Mouse (Mus musculus) heart, adult 8-10 months (tissue): Measurements from ENCODE around the gene Pih1d2. TPM values are rescaled to one million over a fixed set of nuclear protein-coding genes. Genes with fewer than 3 reads are reported as not detected.
"Not testable (repeated sequence)": the region's sequence is repeated elsewhere in the genome, so short reads cannot be mapped to it uniquely, and the experiment has no call there.

Experiments
- DNase-seq: peaks from one replicate; pipeline ENCODE4 v3.0.0; 2022; ENCODE audit warnings: low spot score
- total RNA-seq, 4 experiments: library from RNA; stranded (reverse); gene quantifications; 2 replicates each; pipeline ENCODE4 v1.2.4; 2022

Gene Pih1d2
- total RNA-seq, 4 experiments from 2014 or later = 0.38 to 0.63 (median 0.53) TPM

DNA sequence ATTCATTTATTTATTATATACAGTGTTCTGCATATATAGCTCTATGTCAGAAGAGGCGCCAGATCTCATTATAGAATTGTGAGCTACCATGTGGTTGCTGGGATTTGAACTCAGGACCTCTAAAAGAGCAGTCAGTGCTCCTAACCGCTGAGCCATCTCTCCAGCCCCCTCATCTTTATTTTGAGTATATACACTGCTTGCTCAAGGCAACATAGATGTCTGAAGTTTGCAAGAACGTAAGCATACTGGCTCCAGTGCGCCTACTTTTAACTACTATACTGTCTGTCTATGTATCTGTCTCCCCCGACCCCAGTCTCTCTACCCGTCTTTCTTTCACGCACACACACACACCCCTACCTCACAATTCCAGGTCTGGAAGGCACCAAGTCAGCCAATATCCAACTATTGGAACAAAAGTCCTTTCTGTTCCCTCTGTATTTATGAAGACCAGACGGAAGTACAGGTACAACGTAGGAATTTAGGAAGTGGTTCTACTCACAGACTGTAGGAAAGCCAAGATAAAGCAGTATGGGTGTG lies 741 bp downstream of the Pih1d2 start:
- DNase-seq = no peak

DNA sequence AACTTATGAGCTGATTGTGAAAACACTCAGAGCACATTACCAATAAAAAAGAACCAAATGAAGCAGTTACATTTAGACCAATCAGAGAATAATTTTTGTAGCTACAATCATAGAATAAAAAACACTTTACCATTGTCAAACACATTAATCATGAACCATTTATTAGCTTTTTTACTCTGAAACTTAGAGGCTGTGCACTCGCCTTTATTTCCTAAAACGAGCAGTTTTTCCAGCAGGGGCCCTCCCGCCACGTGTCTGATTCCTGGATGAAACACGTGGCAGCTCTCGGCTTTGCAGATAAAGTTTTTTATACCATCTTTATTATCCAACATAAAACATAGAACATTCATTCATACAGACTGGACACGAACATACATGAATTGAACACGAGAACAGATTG lies 13.8 kb downstream of the Pih1d2 start:
- DNase-seq = not testable (repeated sequence)

DNA sequence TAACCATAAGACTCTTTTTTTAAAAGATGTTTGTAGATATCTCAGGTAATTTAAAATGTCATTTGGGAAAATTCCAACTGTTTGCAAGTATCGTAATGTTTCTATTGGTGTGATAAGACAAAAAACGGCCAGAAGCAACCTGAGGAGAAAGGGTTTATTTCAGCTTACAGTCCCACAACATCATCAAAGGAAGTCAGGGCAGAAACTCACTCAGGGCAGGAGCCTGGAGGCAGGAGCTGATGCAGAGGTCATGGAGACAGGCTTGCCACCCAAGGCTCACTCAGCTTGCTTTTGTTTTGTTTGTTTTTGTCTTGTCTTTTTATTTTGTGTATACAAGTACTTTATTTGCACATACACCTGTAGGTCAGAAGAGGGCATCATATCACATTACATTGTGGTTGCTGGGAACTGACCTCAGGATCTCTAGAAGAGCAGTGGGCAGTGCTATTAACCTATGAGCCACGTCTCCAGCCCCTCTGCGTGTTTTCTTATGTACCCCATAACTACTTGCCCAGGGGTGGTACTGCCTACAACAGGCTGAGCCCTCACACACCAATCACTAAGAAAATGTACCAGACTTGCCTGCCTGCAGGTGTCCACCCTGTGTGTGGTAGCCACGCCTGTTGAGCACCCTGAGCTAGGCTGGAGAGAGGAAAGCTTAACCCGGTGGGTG lies 15.0 kb downstream of the Pih1d2 start:
- no peak for DNase-seq

DNA sequence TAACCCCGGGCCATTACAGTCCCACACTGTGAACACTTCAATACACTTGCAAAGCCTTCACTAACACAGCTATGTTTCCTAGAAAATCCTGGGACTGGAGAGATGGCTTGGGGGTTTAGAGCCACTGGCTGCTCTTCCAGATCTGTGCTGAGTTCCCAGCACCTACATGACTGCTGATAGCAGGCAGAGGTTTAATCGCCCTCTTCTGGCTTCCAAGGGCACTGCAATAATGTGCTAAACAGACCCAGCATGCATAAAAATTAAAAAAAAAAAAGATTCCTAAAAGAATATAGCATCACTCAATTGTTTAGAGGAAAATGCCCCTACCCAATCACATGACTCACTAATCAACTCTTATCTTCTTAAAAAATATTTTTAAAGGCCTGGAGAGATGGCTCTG lies 15.9 kb downstream of the Pih1d2 start:
- no peak for DNase-seq

DNA sequence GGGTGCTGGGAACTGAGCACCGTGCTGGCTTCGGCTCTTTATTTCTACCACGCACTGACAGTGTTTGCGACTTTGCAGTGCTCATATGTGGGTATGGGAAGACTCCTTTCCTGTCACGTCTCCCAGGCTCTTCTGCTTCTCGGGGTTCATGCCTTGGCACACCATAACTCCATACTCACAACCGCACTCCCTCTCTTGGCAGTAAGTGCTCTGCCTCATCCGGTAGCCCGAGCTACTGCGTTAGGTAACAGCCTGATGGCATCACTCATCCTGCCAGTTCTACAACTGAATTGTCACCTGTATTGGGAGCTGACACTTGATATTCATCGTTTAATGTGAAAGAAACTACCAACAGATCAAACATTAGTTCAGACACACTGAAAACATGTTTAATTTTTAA lies 17.1 kb downstream of the Pih1d2 start:
- DNase-seq = no peak

DNA sequence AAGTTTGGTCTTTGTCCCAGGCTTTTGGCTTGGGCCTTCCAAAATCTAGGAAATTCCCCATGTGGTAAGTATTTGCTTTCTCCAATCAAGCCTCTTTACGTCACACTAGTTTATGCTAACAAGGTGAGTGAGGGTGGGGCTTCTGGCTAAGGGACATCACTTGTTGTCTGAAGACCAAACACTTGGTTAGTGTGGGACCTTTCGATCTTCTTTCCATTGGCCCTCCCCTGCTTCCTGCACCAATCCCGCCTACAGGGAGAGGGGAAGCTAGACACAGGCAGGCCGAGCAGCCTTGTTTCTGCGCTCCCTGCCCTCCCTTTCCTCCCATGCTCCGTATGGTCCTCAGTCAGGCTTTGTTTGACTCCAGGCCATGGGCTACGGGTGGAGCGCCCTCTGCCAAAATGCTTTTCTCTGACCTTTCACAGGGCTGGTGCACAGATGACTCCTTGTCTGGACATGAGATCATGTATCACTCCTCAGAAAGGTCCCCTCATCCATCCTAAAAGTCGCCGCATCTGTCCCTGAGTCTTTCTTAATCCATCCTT lies 29.8 kb downstream of the Pih1d2 start:
- DNase-seq = no peak

DNA sequence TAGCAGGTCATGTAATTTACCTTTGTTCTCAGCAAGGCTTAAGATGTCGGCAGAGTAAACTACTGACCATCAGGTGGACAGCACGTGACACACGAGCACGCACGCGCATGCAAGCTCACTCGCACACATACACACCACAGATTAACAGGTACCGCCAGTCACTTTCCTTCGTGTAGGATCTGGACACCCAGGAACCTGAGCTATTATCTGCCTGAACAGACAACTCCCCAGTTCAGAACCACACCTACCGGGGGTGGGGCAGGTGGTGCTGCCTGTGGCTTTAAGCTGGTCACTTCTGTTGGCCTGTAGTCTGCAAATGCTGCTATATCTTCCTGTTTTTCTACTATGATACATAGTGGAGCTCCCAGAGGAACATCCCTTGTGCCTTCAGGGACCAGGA lies 33.4 kb downstream of the Pih1d2 start:
- DNase-seq = no peak

DNA sequence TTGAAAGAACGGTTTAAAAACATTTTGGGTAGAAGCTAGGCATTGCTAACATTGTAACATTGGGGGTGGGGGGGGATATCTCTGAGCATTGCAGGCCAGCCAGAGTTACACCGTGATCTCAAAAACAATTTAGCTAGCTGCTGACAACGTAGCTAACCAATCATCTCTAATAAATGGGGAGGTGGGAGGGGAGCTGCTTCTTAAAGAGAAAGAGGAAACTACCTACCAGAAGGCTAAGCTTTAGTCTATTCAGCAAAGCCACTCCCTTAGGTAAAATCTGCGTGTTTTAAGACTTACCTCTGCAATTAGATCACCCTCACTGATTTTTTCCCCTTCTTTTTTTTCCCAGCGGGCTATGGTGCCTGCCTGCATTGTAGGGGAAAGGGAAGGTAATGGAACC lies 41.3 kb downstream of the Pih1d2 start:
- DNase-seq = no peak

DNA sequence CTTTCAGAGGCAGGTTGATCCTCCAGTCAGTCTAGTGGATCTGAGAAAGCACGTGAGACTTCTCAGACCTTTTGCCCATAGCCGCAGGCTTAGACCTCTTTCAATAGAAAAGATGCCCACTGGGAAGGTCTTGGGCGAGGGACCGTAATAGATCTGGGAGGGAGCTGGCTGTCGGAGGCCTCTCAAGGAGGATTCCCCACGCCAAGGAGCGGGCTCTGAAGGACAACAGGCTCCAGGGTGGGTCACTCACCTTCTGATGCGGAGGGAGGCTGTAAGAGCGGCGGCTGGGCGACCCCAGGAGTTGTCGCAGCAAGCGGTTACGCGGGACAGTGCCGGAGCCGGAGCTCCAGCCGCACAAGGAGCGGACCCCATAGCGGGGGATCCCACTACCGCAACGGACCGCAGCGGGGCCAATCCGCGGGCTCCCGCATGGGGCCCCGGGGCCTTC lies 41.8 kb downstream of the Pih1d2 start:
- no peak for DNase-seq

DNA sequence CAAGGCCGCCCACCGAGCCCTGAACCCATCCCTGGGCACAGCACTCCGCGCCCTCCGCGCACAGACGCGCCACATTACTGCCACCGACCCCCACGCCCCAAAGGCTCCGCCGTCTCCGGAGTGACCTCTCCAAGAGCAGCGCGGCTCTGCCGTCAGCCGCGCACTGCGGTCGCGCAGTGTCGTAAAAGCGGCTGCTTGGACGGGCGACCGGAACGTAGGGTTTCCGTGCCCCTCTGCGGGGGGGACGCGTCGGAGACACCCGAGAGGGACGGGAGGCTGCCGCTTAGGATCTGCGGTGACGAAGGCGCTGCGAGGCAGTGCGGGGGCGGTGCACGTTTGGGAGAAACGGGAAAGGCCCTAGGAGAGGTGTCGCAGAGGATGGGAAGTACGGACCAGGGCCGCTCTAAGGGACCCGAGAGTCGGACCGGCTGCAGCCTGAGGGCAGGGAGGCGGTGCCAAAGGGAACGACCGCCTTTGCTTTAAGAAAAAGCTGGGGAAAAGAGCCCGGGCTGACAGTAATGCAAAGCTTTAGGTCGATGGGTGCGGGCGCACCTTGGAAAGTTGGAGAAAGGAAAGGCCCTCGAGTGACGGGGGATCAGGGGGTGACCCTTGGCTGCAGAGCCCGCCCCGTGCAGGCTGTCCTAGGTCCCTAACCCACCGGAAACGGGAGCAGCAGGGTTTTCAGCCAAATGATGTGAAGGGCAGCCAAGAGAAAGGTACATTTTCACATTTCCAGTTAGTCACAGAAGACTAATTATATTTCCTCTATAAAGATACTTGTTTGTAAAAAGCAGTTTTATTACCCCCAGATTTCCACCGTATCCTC lies 42.5 kb downstream of the Pih1d2 start, which contains the start of gene Dlat:
Gene Dlat, minus strand, starts transcription at position 389 of the 826 bp plus-strand sequence.
- DNase-seq = peak; percentile 85

DNA sequence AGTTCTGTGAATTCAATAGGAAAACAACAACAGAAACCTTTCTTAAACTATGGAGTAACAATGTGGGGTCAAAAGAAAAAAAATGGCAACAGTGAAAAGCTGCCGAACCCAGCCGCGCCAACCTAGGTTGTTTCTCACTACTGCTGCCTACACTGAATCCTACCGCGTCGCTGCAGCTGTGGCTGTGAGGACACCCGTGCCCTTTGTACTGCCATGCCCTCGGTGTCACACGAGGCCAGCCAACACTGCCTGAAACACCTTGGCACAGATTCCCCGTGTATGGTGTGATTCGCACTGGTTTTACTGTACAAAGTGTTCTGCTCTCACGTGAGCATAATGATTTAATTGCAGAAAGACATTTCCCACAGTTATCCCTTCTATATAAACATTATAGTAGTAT lies 43.3 kb downstream of the Pih1d2 start:
- peak; percentile 17 for DNase-seq

DNA sequence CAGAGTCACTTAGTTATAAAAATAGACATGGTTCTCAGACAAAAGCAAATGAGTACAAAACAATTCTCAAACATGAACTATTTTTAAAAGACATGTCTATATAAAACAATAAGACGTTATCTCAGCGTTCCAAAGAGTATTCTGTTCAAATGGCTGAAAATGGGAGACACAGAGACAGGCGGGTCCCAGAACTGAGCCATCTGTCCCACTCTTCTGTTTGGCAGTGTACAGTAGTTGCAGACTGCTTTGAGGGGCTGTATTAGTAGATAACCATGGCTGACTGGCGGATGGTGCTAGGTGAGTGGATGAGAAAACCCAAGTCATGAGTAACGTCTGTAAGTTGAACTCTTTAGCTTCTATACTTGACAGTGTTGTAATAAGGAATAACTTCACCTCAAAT lies 47.7 kb downstream of the Pih1d2 start:
- no peak for DNase-seq

DNA sequence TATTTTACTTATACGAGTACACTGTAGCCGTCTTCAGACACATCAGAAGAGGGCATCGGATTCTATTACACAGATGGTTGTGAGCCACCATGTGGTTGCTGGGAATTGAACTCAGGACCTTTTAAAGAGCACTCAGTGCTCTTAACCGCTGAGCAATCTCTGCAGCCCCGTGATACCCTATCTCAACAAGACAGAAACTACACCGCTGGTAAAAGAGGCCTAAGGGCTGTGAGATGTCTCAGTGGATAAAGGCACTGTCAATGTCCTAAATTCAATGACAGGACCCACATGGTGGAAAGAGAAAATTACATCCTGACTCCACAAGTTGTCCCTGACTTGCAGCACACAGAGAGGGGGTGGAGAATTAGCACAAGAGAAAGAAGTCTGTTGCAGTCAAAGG lies 49.3 kb downstream of the Pih1d2 start:
- no peak for DNase-seq

DNA sequence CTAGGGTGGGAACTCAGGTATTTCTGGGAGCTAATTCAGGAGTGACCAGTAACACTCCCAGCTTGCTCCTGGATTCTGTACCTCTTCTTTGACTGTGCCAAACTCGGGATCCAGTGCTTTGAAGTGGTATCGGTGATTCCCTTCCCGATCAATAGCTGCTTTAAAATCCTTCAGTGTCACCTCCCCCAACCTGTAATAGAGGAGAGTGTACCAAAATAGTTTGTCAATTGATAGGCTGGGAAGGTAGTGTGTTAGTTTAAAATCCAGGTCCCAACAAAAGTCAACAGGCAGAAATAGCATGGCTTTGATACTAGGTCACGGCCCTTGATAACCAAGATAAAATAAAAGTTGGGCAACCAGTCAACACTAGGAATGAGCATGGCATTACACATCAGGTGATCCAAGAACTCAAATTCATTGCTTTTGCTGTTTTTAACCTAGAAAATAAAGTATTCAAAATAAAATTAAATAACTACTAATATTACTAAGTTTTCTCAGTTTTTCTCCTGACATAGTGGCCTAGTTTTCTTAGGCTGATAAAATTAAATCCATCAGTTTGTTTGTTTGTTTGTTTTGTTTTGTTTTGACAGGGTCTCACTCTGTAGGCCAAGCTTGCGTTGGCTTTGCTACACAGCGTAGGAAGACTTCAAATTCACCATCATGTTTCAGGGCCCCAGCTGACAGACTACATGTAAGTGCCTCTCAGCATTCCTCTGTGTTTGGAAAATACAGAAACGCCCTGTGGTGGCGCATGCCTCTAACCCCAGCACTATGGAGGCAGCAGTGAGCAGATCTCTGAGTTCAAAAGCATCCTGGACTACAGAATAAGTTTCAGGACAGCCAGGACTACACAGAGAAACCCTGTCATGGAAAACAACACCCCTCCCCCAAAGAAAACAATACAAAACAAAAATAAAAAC lies 50.7 kb downstream of the Pih1d2 start:
- DNase-seq = no peak

DNA sequence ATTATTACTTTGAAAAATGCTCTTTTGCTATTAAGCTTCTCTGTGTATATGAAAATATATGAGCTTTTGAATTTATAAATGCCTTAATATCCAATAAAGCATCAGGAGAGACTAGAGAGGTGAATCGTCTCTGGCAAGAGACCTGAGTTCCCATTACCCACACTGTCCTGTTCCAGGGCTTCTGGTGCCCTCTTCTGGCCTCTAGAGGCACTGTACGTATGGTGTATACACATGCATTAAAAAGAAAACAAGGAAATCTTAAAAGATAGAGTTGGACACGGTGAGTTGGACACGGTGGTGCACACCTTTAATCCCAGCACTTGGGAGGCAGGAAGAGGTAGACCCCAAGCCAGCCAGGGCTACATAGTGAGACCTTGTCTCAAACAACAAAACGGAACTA lies 53.6 kb downstream of the Pih1d2 start:
- DNase-seq = peak; percentile 25

Other genes with a start within 250 kb of the Pih1d2 start
- gene Plet1, start 122.8 kb upstream of the Pih1d2 start, total RNA-seq = 1 to 10 TPM in 3 of 4 experiments, under 1 TPM in 1; 0.87 to 2.5 (median 1.8) TPM
- 10 to 100 TPM; 30.9 to 41.7 (median 36.7) TPM for gene Pts, start 88.6 kb upstream of the Pih1d2 start, total RNA-seq
- gene Il18, start 62.5 kb upstream of the Pih1d2 start, total RNA-seq = 1 to 10 TPM in 3 of 4 experiments, under 1 TPM in 1; 0.54 to 2.0 (median 1.5) TPM
- under 1 TPM; 0.24 to 0.50 (median 0.45) TPM for gene Bco2, start 62.1 kb upstream of the Pih1d2 start, total RNA-seq
- not detected for gene Tex12, start 56.0 kb upstream of the Pih1d2 start, total RNA-seq
- 100 to 1,000 TPM; 662 to 705 (median 698) TPM for gene Sdhd, start 13.5 kb upstream of the Pih1d2 start, total RNA-seq
- 100 to 1,000 TPM; 264 to 310 (median 279) TPM for gene Timm8b, start 13.4 kb upstream of the Pih1d2 start, total RNA-seq
- gene Nkapd1, start 143 bp downstream of the Pih1d2 start, total RNA-seq = 10 to 100 TPM; 10.7 to 13.4 (median 11.9) TPM
- 100 to 1,000 TPM; 333 to 412 (median 402) TPM for gene Dlat, start 42.5 kb downstream of the Pih1d2 start, total RNA-seq
- gene Dixdc1, start 122.2 kb downstream of the Pih1d2 start, total RNA-seq = 10 to 100 TPM in 1 of 4 experiments, 1 to 10 TPM in 3; 5.3 to 12.8 (median 6.1) TPM
- 1 to 10 TPM; 2.8 to 6.4 (median 4.9) TPM for gene 2310030G06Rik, start 129.2 kb downstream of the Pih1d2 start, total RNA-seq
- gene Cryab, start 134.0 kb downstream of the Pih1d2 start, total RNA-seq = 1,000 to 10,000 TPM; 3,411 to 4,078 (median 3,658) TPM
- gene Hspb2, start 135.0 kb downstream of the Pih1d2 start, total RNA-seq = 100 to 1,000 TPM; 150 to 156 (median 152) TPM
- 1 to 10 TPM; 4.9 to 6.9 (median 5.1) TPM for gene Fdxacb1, start 150.9 kb downstream of the Pih1d2 start, total RNA-seq
- gene Alg9, start 157.7 kb downstream of the Pih1d2 start, total RNA-seq = 10 to 100 TPM in 3 of 4 experiments, 1 to 10 TPM in 1; 8.2 to 12.5 (median 11.4) TPM
- gene 1110032A03Rik, start 158.2 kb downstream of the Pih1d2 start, total RNA-seq = 10 to 100 TPM; 12.0 to 15.6 (median 13.6) TPM
- gene Ppp2r1b, start 228.0 kb downstream of the Pih1d2 start, total RNA-seq = 10 to 100 TPM in 2 of 4 experiments, 1 to 10 TPM in 2; 6.5 to 11.8 (median 9.8) TPM